Mouse (Mus musculus): Measurements from ENCODE around the gene Tssk4.

GRCm38 (mm10) chr14:55637795-55638194 lies 12.2 kb upstream of the Tssk4 start, which contains the start of gene Gm49378:
- TF ChIP-seq CTCF (IDR thresholded peaks at IDR 0.05; ENCODE audit: extremely low read depth, insufficient read depth, low read length) (no peak), POLR2A (IDR thresholded peaks at IDR 0.05; ENCODE audit: extremely low read depth, insufficient read depth, low read length) (no peak)

Measured in cortical plate, adult 2 months (tissue).